Comparison of ENCODE assay signal across 23 mouse cellular contexts in the genomic region with DNA sequence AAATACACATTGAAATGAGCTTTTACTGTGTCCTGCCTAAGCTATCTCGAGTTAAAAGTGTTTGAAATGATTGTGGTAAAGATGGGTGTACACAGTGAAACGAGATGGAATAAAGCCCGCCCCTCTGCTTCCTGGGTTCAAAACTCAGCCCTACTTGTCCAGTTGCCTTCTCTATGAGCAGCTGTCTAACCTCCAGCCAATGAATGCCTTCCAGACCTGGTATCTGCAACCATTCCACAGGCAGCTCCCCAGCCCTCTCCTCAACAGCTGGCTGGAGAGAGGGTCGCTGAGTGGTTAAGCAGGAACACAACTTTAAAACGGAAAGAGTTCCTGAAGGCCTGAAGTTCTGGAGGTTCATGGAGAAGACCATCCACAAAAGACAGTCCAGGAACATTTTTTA.
"Had no signal": no experiment of that assay in that cellular context is flagged by ENCODE, and none has a peak within 500 bp of the region (broad histone marks: within the 10 kb centered on the region; RNA-seq: fewer than 3 reads in every experiment).

No protein-coding gene starts in this region.

- H3K9ac ChIP-seq: limb, embryonic 13.5 days; midbrain, embryonic 12.5 days; midbrain, embryonic 15.5 days; neural tube, embryonic 13.5 days; stomach, embryonic 15.5 days had no signal

- H3K36me3 ChIP-seq: limb, embryonic 13.5 days; midbrain, embryonic 12.5 days; midbrain, embryonic 15.5 days; neural tube, embryonic 13.5 days; stomach, embryonic 15.5 days had no signal

- ATAC-seq: intestine, postnatal 0 days; midbrain, embryonic 15.5 days had no signal

- H3K4me2 ChIP-seq: limb, embryonic 13.5 days; midbrain, embryonic 12.5 days; midbrain, embryonic 15.5 days; neural tube, embryonic 13.5 days; stomach, embryonic 15.5 days had no signal

- H3K27ac ChIP-seq: kidney, postnatal 0 days; layer of hippocampus, adult 2 months; left cerebral cortex, adult 2 months; limb, embryonic 13.5 days; midbrain, embryonic 12.5 days; midbrain, embryonic 15.5 days; neural tube, embryonic 13.5 days; stomach, embryonic 15.5 days had no signal

- DNase-seq: kidney, postnatal 25 days; layer of hippocampus, postnatal 36 days; left cerebral cortex, postnatal 4 days; liver; lung, adult 2 months; lung, postnatal 14 days; lung, postnatal 4 days; retina, postnatal 1 day; right cerebral cortex, postnatal 25 days; spleen, adult 18-20 months; thymus, adult 2 months; thymus, postnatal 14 days; thymus, postnatal 4 days had no signal

- H3K9me3 ChIP-seq: limb, embryonic 13.5 days; midbrain, embryonic 12.5 days; midbrain, embryonic 15.5 days; neural tube, embryonic 13.5 days; stomach, embryonic 15.5 days had no signal

- H3K4me1 ChIP-seq: midbrain, embryonic 12.5 days; midbrain, embryonic 15.5 days; neural tube, embryonic 13.5 days had no signal

- H3K4me3 ChIP-seq: layer of hippocampus, adult 2 months; left cerebral cortex, adult 2 months; limb, embryonic 13.5 days; midbrain, embryonic 12.5 days; midbrain, embryonic 15.5 days; myocyte; neural tube, embryonic 13.5 days; stomach, embryonic 15.5 days had no signal

- H3K27me3 ChIP-seq: limb, embryonic 13.5 days; midbrain, embryonic 12.5 days; midbrain, embryonic 15.5 days; neural tube, embryonic 13.5 days; stomach, embryonic 15.5 days had no signal
